Mouse (Mus musculus) NIH3T3 (cell line): ENCODE results near the gene Vps36.
A peak's percentile ranks its signal among the peaks of the same experiment; 100 is the strongest.

Experiments used
- DNase-seq: peaks from one replicate; pipeline ENCODE4 v3.0.0-alpha.2; 2012; ENCODE audit warnings: low read depth

Gene Vps36

GRCm38 (mm10) chr8:22209012-22209411, 16.4 kb downstream of the Vps36 start:
- DNase-seq, result no peak

GRCm38 (mm10) chr8:22214826-22215225, 22.2 kb downstream of the Vps36 start:
- no peak for DNase-seq

GRCm38 (mm10) chr8:22226361-22226760, 33.8 kb downstream of the Vps36 start:
- DNase-seq, result no peak

- DNase-seq, result peak; percentile 29
Observed at GRCm38 (mm10) chr8:22227061-22227877, 34.7 kb downstream of the Vps36 start, which contains the start of gene Thsd1. Gene Thsd1, plus strand, starts transcription at chr8:22227313.

- no peak for DNase-seq
Observed at GRCm38 (mm10) chr8:22228621-22229020, 36.0 kb downstream of the Vps36 start.

- no peak for DNase-seq
Observed at GRCm38 (mm10) chr8:22242986-22243385, 50.4 kb downstream of the Vps36 start.

GRCm38 (mm10) chr8:22245663-22246062, 53.1 kb downstream of the Vps36 start:
- DNase-seq, result no peak

GRCm38 (mm10) chr8:22247956-22248355, 55.3 kb downstream of the Vps36 start:
- DNase-seq, result no peak

GRCm38 (mm10) chr8:22249080-22249479, 56.5 kb downstream of the Vps36 start:
- DNase-seq, result no peak

- no peak for DNase-seq
Observed at GRCm38 (mm10) chr8:22258946-22259450, 66.4 kb downstream of the Vps36 start.

- DNase-seq, result peak; percentile 21
Observed at GRCm38 (mm10) chr8:22259531-22259930, 66.9 kb downstream of the Vps36 start.

GRCm38 (mm10) chr8:22260091-22260722, 67.6 kb downstream of the Vps36 start:
- DNase-seq, result no peak

GRCm38 (mm10) chr8:22262267-22262666, 69.7 kb downstream of the Vps36 start:
- peak; percentile 72 for DNase-seq

GRCm38 (mm10) chr8:22264292-22264691, 71.7 kb downstream of the Vps36 start:
- DNase-seq, result no peak

GRCm38 (mm10) chr8:22264787-22265186, 72.2 kb downstream of the Vps36 start:
- DNase-seq, result peak; percentile 22

GRCm38 (mm10) chr8:22265194-22265593, 72.6 kb downstream of the Vps36 start:
- no peak for DNase-seq

- no peak for DNase-seq
Observed at GRCm38 (mm10) chr8:22266809-22267208, 74.2 kb downstream of the Vps36 start.
